Mouse (Mus musculus) CH12.LX (cell line): Measurements from ENCODE around the gene Syn3. TPM values are rescaled to one million over a fixed set of nuclear protein-coding genes. Genes with fewer than 3 reads are reported as not detected.

Experiments
- DNase-seq: peaks from one replicate; pipeline ENCODE4 v3.0.0-alpha.2; 2013; ENCODE audit errors: extremely low read depth
- H3K27ac ChIP-seq: 2 replicates; pipeline ENCODE4 v1.5.1; 2012; ENCODE audit warnings: low read depth, mild to moderate bottlenecking, control low read depth, moderate library complexity; ENCODE audit not compliant: insufficient read depth
- H3K27me3 ChIP-seq: replicated peaks from 2 replicates; pipeline ENCODE3; 2012; ENCODE audit warnings: inconsistent platforms
- H3K36me3 ChIP-seq, 2 experiments: replicated peaks in 1 of 2; 2 replicates each; pipeline versions ENCODE3 to v1.6.1; 2012; ENCODE audit warnings: inconsistent platforms in 1 of 2, low read length in 1 of 2, mild to moderate bottlenecking in 1 of 2, mixed read lengths in 1 of 2, moderate library complexity in 1 of 2; ENCODE audit not compliant: control insufficient read depth in 1 of 2, insufficient read depth in 1 of 2
- H3K4me1 ChIP-seq, 2 experiments: 2 replicates each; pipeline ENCODE4 v1.6.1; 2012; ENCODE audit warnings: inconsistent platforms in 1 of 2, moderate library complexity in 1 of 2; ENCODE audit not compliant: insufficient read depth in 2 of 2, control insufficient read depth in 1 of 2
- H3K4me2 ChIP-seq: 2 replicates; pipeline ENCODE4 v1.6.1; 2012; ENCODE audit warnings: low read depth, mild to moderate bottlenecking, control low read depth; ENCODE audit not compliant: poor library complexity, insufficient read depth, severe bottlenecking
- H3K4me3 ChIP-seq, 3 experiments: fragments of 150-350 bp in 1 of 3; sonication (generic) in 1 of 3; replicated peaks in 1 of 3; 2 replicates each; pipeline versions ENCODE3 to v1.5.1; 2011 to 2012; ENCODE audit warnings: low read depth in 2 of 3, low read length in 2 of 3, mild to moderate bottlenecking in 2 of 3, moderate library complexity in 2 of 3, control low read depth in 1 of 3, improper control_type of control experiment in 1 of 3, inconsistent platforms in 1 of 3, mixed read lengths in 1 of 3; ENCODE audit not compliant: poor library complexity in 1 of 3
- H3K79me2 ChIP-seq: replicated peaks from 2 replicates; pipeline ENCODE4 v1.6.1; 2012; ENCODE audit warnings: mild to moderate bottlenecking, moderate library complexity; ENCODE audit not compliant: control insufficient read depth, poor library complexity, insufficient read depth, severe bottlenecking; ENCODE audit errors: extremely low read depth
- H3K9ac ChIP-seq: 2 replicates; pipeline ENCODE4 v1.6.1; 2012; ENCODE audit warnings: low read depth, mild to moderate bottlenecking, control low read depth, moderate library complexity; ENCODE audit not compliant: insufficient read depth
- H3K9me3 ChIP-seq: replicated peaks from 2 replicates; pipeline ENCODE3; 2012; ENCODE audit warnings: low read length, inconsistent platforms, mixed read lengths
- BHLHE40 ChIP-seq: IDR thresholded peaks from 2 replicates; pipeline ENCODE4 v1.6.1; 2011; ENCODE audit warnings: mild to moderate bottlenecking, low read depth, low read length, improper control_type of control experiment
- CTCF ChIP-seq, 2 experiments: IDR thresholded peaks in 1 of 2; conservative IDR thresholded peaks in 1 of 2; 2 replicates each; pipeline ENCODE4 v1.5.1; 2011 to 2012; ENCODE audit warnings: low read depth in 2 of 2, low read length in 2 of 2, improper control_type of control experiment in 1 of 2, inconsistent platforms in 1 of 2, mild to moderate bottlenecking in 1 of 2, moderate library complexity in 1 of 2
- ELF1 ChIP-seq: IDR thresholded peaks from 2 replicates; pipeline ENCODE4 v1.6.1; 2014; ENCODE audit warnings: low read depth, mild to moderate bottlenecking, inconsistent platforms, low read length, improper control_type of control experiment
- HCFC1 ChIP-seq: IDR thresholded peaks from 2 replicates; pipeline ENCODE4 v1.6.1; 2012; ENCODE audit warnings: low read depth, mild to moderate bottlenecking, inconsistent platforms, low read length, improper control_type of control experiment
- IRF4 ChIP-seq: IDR thresholded peaks from 2 replicates; pipeline ENCODE4 v1.6.1; 2014; ENCODE audit warnings: low read depth, mild to moderate bottlenecking, inconsistent platforms, low read length, improper control_type of control experiment
- JUND ChIP-seq: conservative IDR thresholded peaks from 2 replicates; pipeline ENCODE4 v1.6.1; 2011; ENCODE audit warnings: low read depth, low read length, improper control_type of control experiment
- MAFK ChIP-seq: IDR thresholded peaks from 2 replicates; pipeline ENCODE4 v1.6.1; 2011; ENCODE audit warnings: low read length, improper control_type of control experiment; ENCODE audit not compliant: insufficient replicate concordance
- MAX ChIP-seq: IDR thresholded peaks from 2 replicates; pipeline ENCODE4 v1.6.1; 2011; ENCODE audit warnings: low read length, improper control_type of control experiment
- MAZ ChIP-seq: IDR thresholded peaks from 2 replicates; pipeline ENCODE4 v1.6.1; 2012; ENCODE audit warnings: low read depth, mild to moderate bottlenecking, inconsistent platforms, low read length, improper control_type of control experiment, moderate library complexity
- MXI1 ChIP-seq: IDR thresholded peaks from 2 replicates; pipeline ENCODE4 v1.6.1; 2011; ENCODE audit warnings: mild to moderate bottlenecking, low read depth, low read length, improper control_type of control experiment
- NRF1 ChIP-seq: IDR thresholded peaks from 2 replicates; pipeline ENCODE4 v1.6.1; 2014; ENCODE audit warnings: low read depth, mild to moderate bottlenecking, inconsistent platforms, low read length, improper control_type of control experiment, moderate library complexity
- PAX5 ChIP-seq: IDR thresholded peaks from 2 replicates; pipeline ENCODE4 v1.6.1; 2012; ENCODE audit warnings: low read length, inconsistent platforms, mixed read lengths
- POLR2A ChIP-seq: IDR thresholded peaks from 2 replicates; pipeline ENCODE4 v1.6.1; 2011; ENCODE audit warnings: low read depth, mild to moderate bottlenecking, improper control_type of control experiment, low read length
- RCOR1 ChIP-seq: conservative IDR thresholded peaks from 2 replicates; pipeline ENCODE4 v1.6.1; 2012; ENCODE audit warnings: low read depth, mild to moderate bottlenecking, inconsistent platforms, low read length, improper control_type of control experiment
- SIN3A ChIP-seq: IDR thresholded peaks from 2 replicates; pipeline ENCODE4 v1.6.1; 2012; ENCODE audit warnings: low read length, improper control_type of control experiment, inconsistent platforms
- SMC3 ChIP-seq: IDR thresholded peaks from 2 replicates; pipeline ENCODE4 v1.6.1; 2011; ENCODE audit warnings: low read depth, low read length, improper control_type of control experiment
- TCF12 ChIP-seq: IDR thresholded peaks from 2 replicates; pipeline ENCODE4 v1.6.1; 2014; ENCODE audit warnings: low read depth, mild to moderate bottlenecking, inconsistent platforms, low read length, improper control_type of control experiment
- UBTF ChIP-seq: IDR thresholded peaks from 2 replicates; pipeline ENCODE4 v1.6.1; 2012; ENCODE audit warnings: low read depth, mild to moderate bottlenecking, inconsistent platforms, low read length, improper control_type of control experiment, moderate library complexity
- USF1 ChIP-seq: IDR thresholded peaks from 2 replicates; pipeline ENCODE4 v1.6.1; 2014; ENCODE audit warnings: low read depth, mild to moderate bottlenecking, inconsistent platforms, low read length, improper control_type of control experiment
- ZC3H11A ChIP-seq: IDR thresholded peaks from 2 replicates; pipeline ENCODE4 v1.6.1; 2012; ENCODE audit warnings: low read depth, mild to moderate bottlenecking, inconsistent platforms, low read length, improper control_type of control experiment
- ZKSCAN1 ChIP-seq: IDR thresholded peaks from 2 replicates; pipeline ENCODE4 v1.6.1; 2012; ENCODE audit warnings: low read depth, inconsistent platforms, low read length, improper control_type of control experiment, borderline replicate concordance
- ZMIZ1 ChIP-seq: IDR thresholded peaks from 2 replicates; pipeline ENCODE4 v1.6.1; 2012; ENCODE audit warnings: low read depth, mild to moderate bottlenecking, inconsistent platforms, low read length, improper control_type of control experiment
- ZNF384 ChIP-seq: IDR thresholded peaks from 2 replicates; pipeline ENCODE4 v1.6.1; 2012; ENCODE audit warnings: low read depth, low read length, improper control_type of control experiment, inconsistent platforms
- dilution Hi-C: fragments of 300-500 bp; cut with MboI; formaldehyde crosslinking; loops from 2 replicates; pipeline ENCODE4 v1.14.3; 2020; ENCODE audit warnings: low sequenced_read_pairs; ENCODE audit not compliant: extremely low pct_unique_long_range_greater_than_20kb, extremely low pct_ligation_motif_present
- in situ Hi-C: fragments of 300-500 bp; cut with MboI; formaldehyde crosslinking; loops from 3 replicates; pipeline ENCODE4 v1.14.3; 2019; ENCODE audit warnings: low sequenced_read_pairs, low pct_ligation_motif_present, low pct_unique_long_range_greater_than_20kb, mixed read lengths
- polyA plus RNA-seq: library from polyadenylated mRNA; unstranded; fragments of >175 nt; gene quantifications from 2 replicates; pipeline ENCODE4 v1.2.1, GENCODE M21; 2012; ENCODE audit warnings: low read depth; ENCODE audit not compliant: insufficient read length
- total RNA-seq, 2 experiments: library from RNA; depleted of rRNA; stranded (reverse); fragments of 300-350 nt in 1 of 2; fragments of >200 nt in 1 of 2; gene quantifications; 2 replicates each; pipeline ENCODE4 v1.2.3; 2012 to 2014

The Syn3 gene
- total and polyA plus RNA-seq, 3 experiments = 2.8 to 8.9 (median 5.6) TPM

GRCm38 (mm10) chr10:86108797-86109196 is 389.9 kb downstream of the Syn3 start:
- Histone ChIP-seq H3K79me2 (no peaks in the 10 kb centered on the region), H3K36me3 (no peaks in the 10 kb centered on the region), H3K9me3 (no peaks in the 10 kb centered on the region), H3K27ac (no peak overlapping the region), H3K4me3 (no peak overlapping the region), H3K27me3 (no peaks in the 10 kb centered on the region), H3K4me1 (peaks cover 0 to 7% of the 10 kb centered on the region in 2 experiments; a peak in 3 of 4 replicates), H3K4me2 (no peak overlapping the region), H3K9ac (no peak overlapping the region)
- dilution Hi-C loops = no loop called here
- DNase-seq = no peak
- TF ChIP-seq CTCF (conservative IDR thresholded peaks at IDR 0.05 in 1 of 2, IDR thresholded peaks at IDR 0.05 in 1 of 2; ENCODE audit: low read depth in 2 of 2, low read length in 2 of 2) = no peak
- no peak for TF ChIP-seq POLR2A
- TF ChIP-seq ZC3H11A = no peak
- no peak for TF ChIP-seq ZMIZ1
- no peak for TF ChIP-seq TCF12
- TF ChIP-seq PAX5 = no peak
- no peak for TF ChIP-seq ELF1
- TF ChIP-seq NRF1 = no peak
- no peak for TF ChIP-seq BHLHE40
- no peak for TF ChIP-seq ZNF384
- in situ Hi-C loops = no loop called here

GRCm38 (mm10) chr10:86107681-86108080 is 391.0 kb downstream of the Syn3 start:
- no peak for TF ChIP-seq MAFK
- TF ChIP-seq RCOR1 = no peak
- TF ChIP-seq UBTF = no peak
- TF ChIP-seq SMC3 = no peak
- TF ChIP-seq NRF1 = no peak
- no peak for TF ChIP-seq USF1
- TF ChIP-seq JUND = no peak
- no peak for TF ChIP-seq HCFC1
- TF ChIP-seq MAX = no peak
- no peak for TF ChIP-seq ZKSCAN1
- no peak for TF ChIP-seq IRF4
- TF ChIP-seq MAZ = no peak
- TF ChIP-seq MXI1 = no peak
- no peak for TF ChIP-seq SIN3A
- no peak for DNase-seq
- H3K9ac ChIP-seq = no peak overlapping the region
- no peak overlapping the region for H3K4me3 ChIP-seq
- no peaks in the 10 kb centered on the region for H3K27me3 ChIP-seq
- H3K27ac ChIP-seq = no peak overlapping the region
- no peaks in the 10 kb centered on the region for H3K36me3 ChIP-seq
- dilution Hi-C loops = no loop called here
- in situ Hi-C loops = no loop called here
- no peaks in the 10 kb centered on the region for H3K79me2 ChIP-seq
- H3K9me3 ChIP-seq = no peaks in the 10 kb centered on the region
- H3K4me2 ChIP-seq = no peak overlapping the region
- peaks cover 0 to 7% of the 10 kb centered on the region in 2 experiments; a peak in 3 of 4 replicates for H3K4me1 ChIP-seq
